Mouse (Mus musculus): ENCODE data around the gene Tnfsf15.

The Tnfsf15 gene

DNA sequence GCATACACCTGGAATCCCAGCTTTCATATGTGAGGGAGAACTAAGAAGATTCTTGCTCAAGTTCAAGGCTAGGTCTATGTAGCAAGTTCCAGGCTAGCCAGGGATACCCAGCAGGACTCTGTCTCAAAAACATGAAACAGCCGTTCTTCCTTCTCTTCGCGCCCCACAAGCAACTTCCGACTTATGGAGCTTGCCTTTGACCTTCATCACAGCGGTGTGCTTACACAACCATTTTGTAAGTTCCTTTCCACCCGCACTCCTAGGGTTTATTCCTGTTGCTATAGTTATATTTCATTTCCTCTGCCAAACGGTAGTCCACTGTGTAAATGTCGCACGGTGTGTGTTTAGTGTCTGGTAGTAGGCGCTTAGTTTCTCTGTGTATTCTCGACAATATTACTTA lies 61.9 kb downstream of the Tnfsf15 start:
- DNase-seq, result no peak

DNA sequence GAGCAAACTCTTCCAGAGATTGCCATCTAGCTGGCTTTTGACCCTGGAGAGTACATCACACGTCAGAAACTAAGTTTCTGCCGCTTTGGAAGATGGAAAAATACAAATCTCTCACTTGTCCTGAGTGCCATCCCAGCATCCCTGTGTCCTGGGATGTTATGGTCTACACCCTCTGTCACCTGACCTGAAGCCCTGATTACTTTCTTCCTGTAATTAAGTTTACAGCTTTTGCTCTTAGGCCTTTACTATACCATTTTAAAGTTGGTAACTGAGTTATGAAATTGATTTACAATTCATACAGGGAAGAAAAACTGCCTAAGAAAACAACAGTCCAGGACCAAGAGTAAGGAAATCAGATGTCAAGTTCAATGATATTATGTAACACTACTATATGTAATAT lies 62.5 kb downstream of the Tnfsf15 start:
- no peak for DNase-seq

DNA sequence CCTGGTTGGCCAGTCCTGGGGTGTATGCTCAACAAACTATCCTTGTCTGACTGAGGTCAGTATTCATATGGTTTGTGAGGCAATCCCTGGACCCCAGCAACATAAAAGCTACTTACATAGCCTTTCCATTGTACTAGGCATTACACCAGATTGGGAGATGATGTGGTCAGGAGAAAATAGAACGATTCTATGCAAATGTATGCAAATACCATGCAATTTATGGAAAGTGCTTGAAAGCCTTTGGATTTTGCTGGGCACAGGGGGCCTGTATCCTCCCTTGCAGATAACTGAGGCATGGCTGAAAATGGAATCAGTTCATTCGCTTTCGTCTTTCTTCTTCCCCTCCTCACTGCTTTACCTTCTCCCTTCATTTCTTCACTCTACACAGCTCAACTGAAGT lies 63.4 kb downstream of the Tnfsf15 start:
- DNase-seq, result no peak
